Mouse (Mus musculus) sigmoid colon, adult 10 weeks (tissue): ENCODE measurements around the gene BC030870. TPM values are rescaled to one million over a fixed set of nuclear protein-coding genes. Genes with fewer than 3 reads are reported as not detected.

Source experiments
- polyA plus RNA-seq: library from polyadenylated mRNA; stranded (reverse); fragments of 350-450 nt; fragmentation: Illumina TruSeq; extraction: RNeasy Lipid Tissue Mini Kit (QIAGEN cat#74804); gene quantifications from one replicate; pipeline ENCODE4 v1.2.3, GENCODE M21; 2014; ENCODE audit warnings: low read depth, low replicate concordance

BC030870 gene
- polyA plus RNA-seq, result 301 TPM

GRCm38 (mm10) chr8:65129199-65129788, at the start of gene BC030870:
Gene BC030870, minus strand, starts transcription at chr8:65129563.

GRCm38 (mm10) chr8:65074733-65075132, 54.6 kb downstream of the BC030870 start, which contains the start of gene Gm10663:
Gene Gm10663, plus strand, starts transcription at chr8:65075033.

GRCm38 (mm10) chr8:65037117-65037533, 92.2 kb downstream of the BC030870 start, which contains the start of gene Apela:
Gene Apela, minus strand, starts transcription at chr8:65037336.

Other genes starting within 250 kb of the BC030870 start
- 17.7 TPM for gene Tmem192, start 182.4 kb downstream of the BC030870 start, polyA plus RNA-seq
- gene Trim75, start 141.7 kb downstream of the BC030870 start, polyA plus RNA-seq, result not detected
- not detected for gene Trim61, start 111.0 kb downstream of the BC030870 start, polyA plus RNA-seq
- gene Trim60, start 111.0 kb downstream of the BC030870 start, polyA plus RNA-seq, result not detected
- gene Apela, start 92.2 kb downstream of the BC030870 start, polyA plus RNA-seq, result 1.5 TPM
- gene Gm10663, start 54.5 kb downstream of the BC030870 start, polyA plus RNA-seq, result not detected